Comparison of ENCODE assay signal across 15 mouse cellular contexts in genomic region chr17:12412891-12413237, GRCm38 (mm10). TPM values are rescaled to one million over a fixed set of nuclear protein-coding genes. Genes with fewer than 3 reads are reported as not detected.
A peak's percentile ranks its signal among the peaks of the same experiment; 100 is the strongest.
DNase-seq lines count a peak whose midpoint lies in the region; ATAC-seq and TF ChIP-seq lines count a peak whose summit lies in the region.
"Had no signal": no experiment of that assay in that cellular context is flagged by ENCODE, and none has a peak within 500 bp of the region (broad histone marks: within the 10 kb centered on the region; RNA-seq: fewer than 3 reads in every experiment).

No protein-coding gene starts in this region.

- peak overlapping the region; percentile 12; the same call in 1 of the 2 replicates for H3K27ac ChIP-seq in heart, embryonic 11.5 days (ENCODE audit: low read depth, low read length)
- H3K27ac ChIP-seq in lung, postnatal 0 days (ENCODE audit: low read length) = 0 out of 2 replicates have a peak overlapping the region, but pooled peaks have one; percentile 48
- H3K27ac ChIP-seq: forebrain, embryonic 12.5 days; hindbrain, embryonic 14.5 days; midbrain, embryonic 12.5 days; stomach, embryonic 15.5 days had no signal

- no peaks in the 10 kb centered on the region for H3K27me3 ChIP-seq in heart, embryonic 11.5 days (ENCODE audit: control insufficient read depth, insufficient read depth, low read length)
- no peaks in the 10 kb centered on the region for H3K27me3 ChIP-seq in lung, postnatal 0 days (replicated peaks; ENCODE audit: insufficient read depth, low read length)
- H3K27me3 ChIP-seq: forebrain, embryonic 12.5 days; midbrain, embryonic 12.5 days; stomach, embryonic 15.5 days had no signal

- no peak overlapping the region for H3K9ac ChIP-seq in heart, embryonic 11.5 days (ENCODE audit: low read depth, low read length)
- H3K9ac ChIP-seq in lung, postnatal 0 days (replicated peaks; ENCODE audit: low read depth) = no peak overlapping the region
- H3K9ac ChIP-seq: forebrain, embryonic 12.5 days; hindbrain, embryonic 14.5 days; midbrain, embryonic 12.5 days; stomach, embryonic 15.5 days had no signal

- ATAC-seq in heart, embryonic 11.5 days (replicated peaks; ENCODE audit: insufficient number of reproducible peaks, low FRiP score, low TSS enrichment) = no peak
- no peak for ATAC-seq in lung, postnatal 0 days

- no peaks in the 10 kb centered on the region for H3K36me3 ChIP-seq in heart, embryonic 11.5 days (ENCODE audit: control insufficient read depth, insufficient read depth, low read length)
- no peaks in the 10 kb centered on the region for H3K36me3 ChIP-seq in lung, postnatal 0 days (ENCODE audit: insufficient read depth, low read length)
- H3K36me3 ChIP-seq: forebrain, embryonic 12.5 days; midbrain, embryonic 12.5 days; stomach, embryonic 15.5 days had no signal

- H3K4me3 ChIP-seq in heart, embryonic 11.5 days (ENCODE audit: low read depth, low read length) = no peak overlapping the region
- H3K4me3 ChIP-seq in lung, postnatal 0 days (ENCODE audit: low read depth, low read length) = no peak overlapping the region
- H3K4me3 ChIP-seq: forebrain, embryonic 12.5 days; heart, adult 2 months; midbrain, embryonic 12.5 days; stomach, embryonic 15.5 days had no signal

- H3K4me2 ChIP-seq in heart, embryonic 11.5 days = no peak overlapping the region
- no peak overlapping the region for H3K4me2 ChIP-seq in lung, postnatal 0 days (replicated peaks; ENCODE audit: low read depth, low read length)
- H3K4me2 ChIP-seq: forebrain, embryonic 12.5 days; hindbrain, embryonic 14.5 days; midbrain, embryonic 12.5 days; stomach, embryonic 15.5 days had no signal

- DNase-seq in heart, adult 11 months = no peak
- DNase-seq in kidney, adult 18-20 months = peak; percentile 18
- DNase-seq in kidney, postnatal 10 days = no peak
- DNase-seq in lung, postnatal 0 days (ENCODE audit: low spot score) = peak; percentile 16
- no peak for DNase-seq in lung, adult 18-20 months
- DNase-seq in embryo, embryonic 11 days = no peak
- no peak for DNase-seq in thymus, postnatal 10 days (ENCODE audit: low spot score in 2 of 2)
- DNase-seq: cerebellum, adult 8-10 months; right cerebral cortex, adult 18-20 months had no signal

- H3K4me1 ChIP-seq in heart, embryonic 11.5 days (ENCODE audit: control insufficient read depth, insufficient read depth, low read length) = peaks cover 6% of the 10 kb centered on the region; the same call in 1 of the 2 replicates
- H3K4me1 ChIP-seq in lung, postnatal 0 days (ENCODE audit: insufficient read depth, low read depth, low read length) = no peaks in the 10 kb centered on the region; the same call in 1 of the 2 replicates
- H3K4me1 ChIP-seq: midbrain, embryonic 12.5 days had no signal

- WGBS in heart, embryonic 11.5 days (ENCODE audit: insufficient replicate concordance) = 76% methylated on average over 3 of the region's 3 CpGs
- WGBS in lung, postnatal 0 days = 51% methylated on average over 3 of the region's 3 CpGs

- TF ChIP-seq EP300 in lung, postnatal 0 days (IDR thresholded peaks at IDR 0.05) = no peak

- no peaks in the 10 kb centered on the region for H3K9me3 ChIP-seq in heart, embryonic 11.5 days (replicated peaks; ENCODE audit: control insufficient read depth, low read length)
- no peaks in the 10 kb centered on the region for H3K9me3 ChIP-seq in lung, postnatal 0 days (ENCODE audit: low read length)
- H3K9me3 ChIP-seq: forebrain, embryonic 12.5 days; midbrain, embryonic 12.5 days; stomach, embryonic 15.5 days had no signal

- no peak for TF ChIP-seq CTCF in lung, postnatal 0 days (IDR thresholded peaks at IDR 0.05)

RNA-seq across cellular contexts. Expression of gene Plg, which starts 34.5 kb away (rescaled TPM):
- polyA plus RNA-seq in heart, embryonic 11.5 days (2014; fragmentation: Nextera tagmentation; extraction: Ambion mirVana) = 0.23 and 3.0 TPM in 2 replicates
- polyA plus RNA-seq in lung, postnatal 0 days (2015; fragmentation: Nextera tagmentation; extraction: Ambion mirVana) = 0.05 and 0.11 TPM in 2 replicates
- polyA plus RNA-seq: midbrain, embryonic 12.5 days had no signal

Comparison
In these comparisons a context has a peak if more than half of its experiments do, and no peak if none do; other contexts are left out.
1. DNase-seq: peak in kidney, adult 18-20 months (single experiment) and lung, postnatal 0 days (single experiment); none in heart, adult 11 months (single experiment), kidney, postnatal 10 days (single experiment), lung, adult 18-20 months (0 of 2), embryo, embryonic 11 days (single experiment) and thymus, postnatal 10 days (0 of 2).